Comparison of ENCODE assay signal across 18 mouse cellular contexts in the genomic region with DNA sequence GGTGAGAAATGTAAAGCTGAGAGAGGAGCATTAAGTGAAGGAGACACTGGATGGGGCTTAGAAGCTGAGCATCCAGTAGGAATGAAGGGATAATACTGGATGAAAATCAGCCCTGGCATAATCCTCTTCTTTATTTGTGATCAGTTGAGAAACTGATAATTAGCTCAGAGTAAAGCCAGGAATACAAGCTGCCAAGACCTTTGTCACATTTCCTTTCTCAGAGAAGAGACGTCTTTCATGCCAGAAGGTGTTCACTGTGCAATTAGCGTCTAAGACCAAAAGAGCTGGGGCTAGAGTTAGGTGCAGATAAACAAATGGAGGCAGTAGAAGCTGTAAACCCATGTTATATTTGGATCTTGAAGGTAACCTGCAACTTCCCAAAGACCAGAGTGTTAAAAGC.
"Had no signal": no experiment of that assay in that cellular context is flagged by ENCODE, and none has a peak within 500 bp of the region (broad histone marks: within the 10 kb centered on the region; RNA-seq: fewer than 3 reads in every experiment).

No protein-coding gene starts in this region.

- H3K4me1 ChIP-seq: midbrain, embryonic 10.5 days; midbrain, embryonic 12.5 days; neural tube, embryonic 13.5 days had no signal

- H3K4me2 ChIP-seq: lung, embryonic 14.5 days; midbrain, embryonic 12.5 days; neural tube, embryonic 13.5 days had no signal

- H3K36me3 ChIP-seq: midbrain, embryonic 10.5 days; midbrain, embryonic 12.5 days; neural tube, embryonic 13.5 days had no signal

- H3K9ac ChIP-seq: liver, embryonic 14.5 days; lung, embryonic 14.5 days; midbrain, embryonic 12.5 days; neural tube, embryonic 13.5 days had no signal

- DNase-seq: lung, adult 18-20 months; lung, embryonic 14.5 days; lung, postnatal 10 days; lung, postnatal 4 days; midbrain, embryonic 14.5 days; right cerebral cortex, adult 18-20 months; right cerebral cortex, postnatal 25 days; right cerebral cortex, postnatal 4 days; spleen, adult 18-20 months; thymus, adult 18-20 months; thymus, postnatal 14 days; thymus, postnatal 36 days had no signal

- H3K27ac ChIP-seq: liver, embryonic 14.5 days; midbrain, embryonic 10.5 days; midbrain, embryonic 12.5 days; neural tube, embryonic 13.5 days had no signal

- H3K27me3 ChIP-seq: midbrain, embryonic 12.5 days; neural tube, embryonic 13.5 days had no signal

- ATAC-seq: midbrain, embryonic 16.5 days had no signal

- H3K9me3 ChIP-seq: midbrain, embryonic 10.5 days; midbrain, embryonic 12.5 days; neural tube, embryonic 13.5 days had no signal

- H3K4me3 ChIP-seq: midbrain, embryonic 10.5 days; midbrain, embryonic 12.5 days; myocyte; neural tube, embryonic 13.5 days had no signal
